Mouse (Mus musculus): Measurements from ENCODE around the gene Tbc1d8. TPM values are rescaled to one million over a fixed set of nuclear protein-coding genes. Genes with fewer than 3 reads are reported as not detected.

The Tbc1d8 gene
- polyA plus RNA-seq, 1 experiment from 2014 or later = 5.3 TPM

- peaks cover 11% of the 10 kb centered on the region for H3K36me3 ChIP-seq (ENCODE audit: control insufficient read depth, insufficient read depth, low read length)
- H3K4me2 ChIP-seq (replicated peaks; ENCODE audit: low read depth) = no peak overlapping the region
- ATAC-seq (ENCODE audit: low FRiP score, low TSS enrichment) = no peak
- H3K4me1 ChIP-seq (replicated peaks; ENCODE audit: control insufficient read depth, insufficient read depth) = peaks cover 6% of the 10 kb centered on the region; the same call in 1 of the 2 replicates
- H3K4me3 ChIP-seq (ENCODE audit: low read depth, low read length) = no peak overlapping the region
- no peak overlapping the region for H3K27ac ChIP-seq (replicated peaks)
- TF ChIP-seq EP300 (optimal IDR thresholded peaks at IDR 0.05) = no peak
- no peak for TF ChIP-seq CTCF (IDR thresholded peaks at IDR 0.05; ENCODE audit: low read depth)
- no peak for DNase-seq (ENCODE audit: low spot score)
- H3K9me3 ChIP-seq (ENCODE audit: control insufficient read depth, low read length) = no peaks in the 10 kb centered on the region
- no peaks in the 10 kb centered on the region for H3K27me3 ChIP-seq (ENCODE audit: control insufficient read depth, insufficient read depth, low read length)
- no peak overlapping the region for H3K9ac ChIP-seq (ENCODE audit: low read length)
- 65% methylated on average over 8 of the region's 8 CpGs for WGBS
Observed at GRCm38 (mm10) chr1:39372220-39372843, 106.2 kb downstream of the Tbc1d8 start.

GRCm38 (mm10) chr1:39370431-39370830 lies 108.1 kb downstream of the Tbc1d8 start:
- no peaks in the 10 kb centered on the region for H3K9me3 ChIP-seq (ENCODE audit: control insufficient read depth, low read length)
- peak overlapping the region; percentile 27; the same call in 1 of the 2 replicates for H3K9ac ChIP-seq (ENCODE audit: low read length)
- DNase-seq (ENCODE audit: low spot score) (peak; percentile 11), ATAC-seq (ENCODE audit: low FRiP score, low TSS enrichment) (no peak)
- TF ChIP-seq CTCF (IDR thresholded peaks at IDR 0.05; ENCODE audit: low read depth) = no peak
- TF ChIP-seq EP300 (optimal IDR thresholded peaks at IDR 0.05) = no peak
- H3K36me3 ChIP-seq (ENCODE audit: control insufficient read depth, insufficient read depth, low read length) = peaks cover 11% of the 10 kb centered on the region
- H3K27ac ChIP-seq (replicated peaks) = no peak overlapping the region
- H3K4me2 ChIP-seq (replicated peaks; ENCODE audit: low read depth) = no peak overlapping the region
- peaks cover 6% of the 10 kb centered on the region; the same call in 1 of the 2 replicates for H3K4me1 ChIP-seq (replicated peaks; ENCODE audit: control insufficient read depth, insufficient read depth)
- no peaks in the 10 kb centered on the region for H3K27me3 ChIP-seq (ENCODE audit: control insufficient read depth, insufficient read depth, low read length)
- WGBS = 69% methylated on average over 6 of the region's 6 CpGs
- no peak overlapping the region for H3K4me3 ChIP-seq (ENCODE audit: low read depth, low read length)

GRCm38 (mm10) chr1:39368267-39368841 lies 110.2 kb downstream of the Tbc1d8 start:
- Histone ChIP-seq H3K4me3 (ENCODE audit: low read depth, low read length) (peak overlapping the region; percentile 91), H3K9me3 (ENCODE audit: control insufficient read depth, low read length) (no peaks in the 10 kb centered on the region), H3K27ac (replicated peaks) (peak overlapping the region; percentile 92), H3K9ac (ENCODE audit: low read length) (peak overlapping the region; percentile 83), H3K4me2 (replicated peaks; ENCODE audit: low read depth) (peak overlapping the region; percentile 72), H3K4me1 (replicated peaks; ENCODE audit: control insufficient read depth, insufficient read depth) (peaks cover 6% of the 10 kb centered on the region; the same call in 1 of the 2 replicates), H3K36me3 (ENCODE audit: control insufficient read depth, insufficient read depth, low read length) (peaks cover 11% of the 10 kb centered on the region), H3K27me3 (ENCODE audit: control insufficient read depth, insufficient read depth, low read length) (no peaks in the 10 kb centered on the region)
- TF ChIP-seq EP300 (optimal IDR thresholded peaks at IDR 0.05) (no peak), CTCF (IDR thresholded peaks at IDR 0.05; ENCODE audit: low read depth) (no peak)
- ATAC-seq (ENCODE audit: low FRiP score, low TSS enrichment) (peak; percentile 23), DNase-seq (ENCODE audit: low spot score) (peak; percentile 49)
- WGBS = under 1% methylated on average over 34 of the region's 34 CpGs

DNA sequence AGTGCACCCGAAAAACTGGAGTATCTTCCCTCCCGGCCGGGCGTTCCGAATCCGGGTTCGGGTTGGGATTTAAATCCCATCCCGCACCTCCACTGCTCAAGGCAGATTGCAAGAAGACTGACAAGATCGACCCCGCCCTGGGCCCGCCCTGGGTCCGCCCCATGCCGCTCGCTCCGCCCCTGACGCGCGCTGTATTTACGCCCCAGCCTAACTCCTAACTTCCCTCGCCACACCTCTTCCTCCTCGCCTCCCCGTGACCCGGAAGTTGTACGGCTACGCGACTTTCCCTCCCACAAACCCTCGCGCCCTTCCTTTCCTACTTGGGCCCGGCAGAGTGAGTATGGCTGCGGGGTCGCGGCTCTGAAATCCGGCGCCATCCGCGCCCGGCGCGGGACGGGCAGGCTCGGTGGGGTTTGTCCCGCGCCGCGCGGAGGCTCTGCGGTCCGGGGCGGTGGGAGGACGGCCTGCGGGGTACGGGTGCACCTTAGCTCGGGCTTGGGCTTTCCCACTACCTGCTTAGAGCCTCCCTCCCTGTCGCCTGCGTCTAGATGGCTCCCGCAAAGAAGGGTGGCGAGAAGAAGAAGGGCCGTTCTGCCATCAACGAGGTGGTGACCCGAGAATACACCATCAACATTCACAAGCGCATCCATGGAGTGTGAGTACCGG lies 110.8 kb downstream of the Tbc1d8 start, which contains the start of gene Rpl31:
Rpl31 (plus strand) TSS at position 242 of the 666 bp plus-strand sequence.
- H3K27me3 ChIP-seq (ENCODE audit: control insufficient read depth, insufficient read depth, low read length) = no peaks in the 10 kb centered on the region
- H3K4me1 ChIP-seq (replicated peaks; ENCODE audit: control insufficient read depth, insufficient read depth) = peaks cover 6% of the 10 kb centered on the region; the same call in 1 of the 2 replicates
- peak within 1 kb of the TSS; percentile 91 for H3K4me3 ChIP-seq (ENCODE audit: low read depth, low read length)
- WGBS = under 1% methylated on average over 56 of the region's 62 CpGs
- H3K9ac ChIP-seq (ENCODE audit: low read length) = peak within 1 kb of the TSS; percentile 83
- TF ChIP-seq CTCF (IDR thresholded peaks at IDR 0.05; ENCODE audit: low read depth) = no peak
- TF ChIP-seq EP300 (optimal IDR thresholded peaks at IDR 0.05) = no peak
- peak; percentile 99 for ATAC-seq (ENCODE audit: low FRiP score, low TSS enrichment)
- H3K9me3 ChIP-seq (ENCODE audit: control insufficient read depth, low read length) = no peaks in the 10 kb centered on the region
- DNase-seq (ENCODE audit: low spot score) = peak; percentile 99
- H3K27ac ChIP-seq (replicated peaks) = peak within 1 kb of the TSS; percentile 92
- H3K36me3 ChIP-seq (ENCODE audit: control insufficient read depth, insufficient read depth, low read length) = peaks cover 11% of the 10 kb centered on the region
- H3K4me2 ChIP-seq (replicated peaks; ENCODE audit: low read depth) = peak within 1 kb of the TSS; percentile 72

GRCm38 (mm10) chr1:39367045-39367444 lies 111.5 kb downstream of the Tbc1d8 start:
- TF ChIP-seq EP300 (optimal IDR thresholded peaks at IDR 0.05) (no peak), CTCF (IDR thresholded peaks at IDR 0.05; ENCODE audit: low read depth) (no peak)
- ATAC-seq (ENCODE audit: low FRiP score, low TSS enrichment) (no peak), DNase-seq (ENCODE audit: low spot score) (peak; percentile 11)
- Histone ChIP-seq H3K4me3 (ENCODE audit: low read depth, low read length) (peak overlapping the region; percentile 91), H3K9ac (ENCODE audit: low read length) (peak overlapping the region; percentile 56), H3K4me1 (replicated peaks; ENCODE audit: control insufficient read depth, insufficient read depth) (peaks cover 6% of the 10 kb centered on the region; the same call in 1 of the 2 replicates), H3K27me3 (ENCODE audit: control insufficient read depth, insufficient read depth, low read length) (no peaks in the 10 kb centered on the region), H3K4me2 (replicated peaks; ENCODE audit: low read depth) (peak overlapping the region; percentile 72), H3K27ac (replicated peaks) (peak overlapping the region; percentile 63), H3K9me3 (ENCODE audit: control insufficient read depth, low read length) (no peaks in the 10 kb centered on the region), H3K36me3 (ENCODE audit: control insufficient read depth, insufficient read depth, low read length) (peaks cover 7% of the 10 kb centered on the region)
- 22% methylated on average over 6 of the region's 6 CpGs for WGBS
